29 mouse cellular contexts compared by ENCODE assay signal in the genomic region with DNA sequence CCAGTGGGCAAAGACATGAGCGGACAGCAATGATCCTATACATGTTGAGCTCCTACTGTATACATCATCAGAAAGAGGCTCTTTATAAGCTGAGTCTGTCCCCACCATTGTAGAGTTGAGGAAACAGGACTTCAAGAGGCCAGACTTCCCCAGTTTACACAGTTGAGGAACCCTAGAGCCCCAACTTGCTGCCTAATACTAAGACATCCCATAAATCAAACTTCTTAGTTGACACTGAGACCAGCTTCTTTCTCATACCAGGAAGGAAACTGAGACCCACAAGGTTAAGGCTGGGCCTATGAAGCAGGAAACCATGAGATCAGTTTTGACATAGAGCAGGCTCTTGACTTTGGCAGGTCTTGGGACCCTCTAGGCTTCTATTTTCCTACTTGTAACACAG. TPM values are rescaled to one million over a fixed set of nuclear protein-coding genes. Genes with fewer than 3 reads are reported as not detected.
"Had no signal": no experiment of that assay in that cellular context is flagged by ENCODE, and none has a peak within 500 bp of the region (broad histone marks: within the 10 kb centered on the region; RNA-seq: fewer than 3 reads in every experiment).

No protein-coding gene starts in this region.

- ATAC-seq: lung, postnatal 0 days; midbrain, embryonic 13.5 days had no signal

- H3K9me3 ChIP-seq: megakaryocyte, embryonic 14.5 days; midbrain, embryonic 10.5 days; midbrain, embryonic 13.5 days; neural tube, embryonic 12.5 days; neural tube, embryonic 15.5 days; stomach, embryonic 15.5 days had no signal

- H3K4me3 ChIP-seq: megakaryocyte, embryonic 14.5 days; midbrain, embryonic 10.5 days; midbrain, embryonic 13.5 days; neural tube, embryonic 12.5 days; neural tube, embryonic 15.5 days; stomach, embryonic 15.5 days had no signal

- H3K4me2 ChIP-seq: lung, embryonic 14.5 days; midbrain, embryonic 13.5 days; neural tube, embryonic 12.5 days; neural tube, embryonic 15.5 days; stomach, embryonic 15.5 days had no signal

- H3K36me3 ChIP-seq: midbrain, embryonic 10.5 days; midbrain, embryonic 13.5 days; neural tube, embryonic 12.5 days; neural tube, embryonic 15.5 days; stomach, embryonic 15.5 days had no signal

- H3K9ac ChIP-seq: liver, embryonic 14.5 days; liver, postnatal 0 days; lung, embryonic 14.5 days; midbrain, embryonic 13.5 days; neural tube, embryonic 12.5 days; neural tube, embryonic 15.5 days; stomach, embryonic 15.5 days had no signal

- H3K27me3 ChIP-seq: midbrain, embryonic 13.5 days; neural tube, embryonic 12.5 days; neural tube, embryonic 15.5 days; stomach, embryonic 15.5 days had no signal

- DNase-seq: kidney, adult 2 months; kidney, postnatal 25 days; liver, postnatal 0 days; lung, embryonic 14.5 days; right cerebral cortex, adult 18-20 months; right cerebral cortex, postnatal 14 days; spleen, adult 18-20 months; thymus, adult 2 months; thymus, postnatal 25 days had no signal

- H3K27ac ChIP-seq: kidney, postnatal 0 days; liver, embryonic 14.5 days; macrophage; midbrain, embryonic 10.5 days; midbrain, embryonic 13.5 days; neural tube, embryonic 12.5 days; stomach, embryonic 15.5 days had no signal

- H3K4me1 ChIP-seq: neural tube, embryonic 12.5 days; stomach, embryonic 15.5 days had no signal

RNA-seq across cellular contexts. Expression of a gene that starts 10.1 kb away (rescaled TPM):
- total RNA-seq: layer of hippocampus, adult 8-10 months; left cerebral cortex, adult 18-20 months; left cerebral cortex, postnatal 36 days; liver, adult 2 months had no signal
- polyA plus RNA-seq: intestine, embryonic 14.5 days; intestine, postnatal 0 days; kidney, embryonic 14.5 days; kidney, postnatal 0 days; large intestine, adult 2 months; limb, embryonic 11.5 days; limb, embryonic 14.5 days; liver, adult 2 months; liver, postnatal 0 days; lung, embryonic 14.5 days; lung, postnatal 0 days; macrophage; midbrain, embryonic 10.5 days; midbrain, embryonic 13.5 days; neural tube, embryonic 12.5 days; neural tube, embryonic 15.5 days; stomach, embryonic 15.5 days had no signal
